Mouse (Mus musculus): ENCODE data around the gene Dclre1a. TPM values are rescaled to one million over a fixed set of nuclear protein-coding genes. Genes with fewer than 3 reads are reported as not detected.

Gene Dclre1a
- total and polyA plus RNA-seq, 3 experiments: 8.3 to 14.8 (median 13.1) TPM

GRCm38 (mm10) chr19:56484630-56485375 lies 63.2 kb downstream of the Dclre1a start:
- H3K9me3 ChIP-seq (replicated peaks; ENCODE audit: low read length): no peaks in the 10 kb centered on the region
- H3K27me3 ChIP-seq (replicated peaks): peaks cover 2% of the 10 kb centered on the region
- no peak overlapping the region for H3K27ac ChIP-seq (ENCODE audit: insufficient read depth, low read depth)
- dilution Hi-C loops (cut with MboI; ENCODE audit: extremely low pct_ligation_motif_present, extremely low pct_unique_long_range_greater_than_20kb, low sequenced_read_pairs) (no loop called here), in situ Hi-C loops (cut with MboI; ENCODE audit: low pct_ligation_motif_present, low pct_unique_long_range_greater_than_20kb, low sequenced_read_pairs) (no loop called here)
- DNase-seq (ENCODE audit: extremely low read depth): no peak
- peak overlapping the region; percentile 83 for H3K4me2 ChIP-seq (ENCODE audit: insufficient read depth, low read depth, poor library complexity, severe bottlenecking)
- TF ChIP-seq ZC3H11A (IDR thresholded peaks at IDR 0.05; ENCODE audit: low read depth, low read length) (no peak), RAD21 (IDR thresholded peaks at IDR 0.05; ENCODE audit: low read depth, low read length) (no peak), CHD1 (IDR thresholded peaks at IDR 0.05; ENCODE audit: low read depth, low read length) (no peak), MAFK (IDR thresholded peaks at IDR 0.05; ENCODE audit: insufficient replicate concordance, low read length) (no peak)
- H3K4me1 ChIP-seq (ENCODE audit: control insufficient read depth in 1 of 2, insufficient read depth in 2 of 2): no peaks in the 10 kb centered on the region
- H3K36me3 ChIP-seq (replicated peaks in 1 of 2; ENCODE audit: control insufficient read depth in 1 of 2, insufficient read depth in 1 of 2, low read length in 1 of 2): no peaks in the 10 kb centered on the region
- no peaks in the 10 kb centered on the region for H3K79me2 ChIP-seq (replicated peaks; ENCODE audit: control insufficient read depth, extremely low read depth, insufficient read depth, poor library complexity, severe bottlenecking)
- no peak overlapping the region for H3K4me3 ChIP-seq (replicated peaks in 1 of 3; ENCODE audit: low read depth in 2 of 3, low read length in 2 of 3, poor library complexity in 1 of 3)
- no peak overlapping the region for H3K9ac ChIP-seq (ENCODE audit: insufficient read depth, low read depth)

Other genes with a start within 250 kb of the Dclre1a start
- 0.88 and 1.5 TPM in 2 replicates for gene Nrap, start 158.2 kb downstream of the Dclre1a start, total RNA-seq (2012; rRNA removed)
- 0.04 TPM in 1 of 2 replicates, not detected in the other for gene Nrap, start 158.2 kb downstream of the Dclre1a start, total RNA-seq (2014; rRNA removed)
- gene Nrap, start 158.2 kb downstream of the Dclre1a start, polyA plus RNA-seq (2012; ENCODE audit: insufficient read length, low read depth): 0.15 and 0.17 TPM in 2 replicates
- gene Casp7, start 151.1 kb downstream of the Dclre1a start, total RNA-seq (2012; rRNA removed): 6.3 and 6.7 TPM in 2 replicates
- 8.8 and 11.8 TPM in 2 replicates for gene Casp7, start 151.1 kb downstream of the Dclre1a start, total RNA-seq (2014; rRNA removed)
- gene Casp7, start 151.1 kb downstream of the Dclre1a start, polyA plus RNA-seq (2012; ENCODE audit: insufficient read length, low read depth): 5.8 and 6.8 TPM in 2 replicates
- not detected in 2 replicates for gene Plekhs1, start 86.6 kb downstream of the Dclre1a start, total RNA-seq (2012; rRNA removed)
- gene Plekhs1, start 86.6 kb downstream of the Dclre1a start, total RNA-seq (2014; rRNA removed): not detected in 2 replicates
- gene Plekhs1, start 86.6 kb downstream of the Dclre1a start, polyA plus RNA-seq (2012; ENCODE audit: insufficient read length, low read depth): not detected in 2 replicates
- gene Nhlrc2, start within 50 bp of the Dclre1a start, total RNA-seq (2012; rRNA removed): 9.5 and 9.9 TPM in 2 replicates
- 12.6 and 12.9 TPM in 2 replicates for gene Nhlrc2, start within 50 bp of the Dclre1a start, total RNA-seq (2014; rRNA removed)
- 18.3 and 22.9 TPM in 2 replicates for gene Nhlrc2, start within 50 bp of the Dclre1a start, polyA plus RNA-seq (2012; ENCODE audit: insufficient read length, low read depth)
- not detected in 2 replicates for gene Adrb1, start 174.0 kb upstream of the Dclre1a start, total RNA-seq (2012; rRNA removed)
- gene Adrb1, start 174.0 kb upstream of the Dclre1a start, total RNA-seq (2014; rRNA removed): not detected in 2 replicates
- not detected in 2 replicates for gene Adrb1, start 174.0 kb upstream of the Dclre1a start, polyA plus RNA-seq (2012; ENCODE audit: insufficient read length, low read depth)

Measured in CH12.LX (cell line).